Mouse (Mus musculus) CH12.LX (cell line): ENCODE measurements around the gene Dkk3. TPM values are rescaled to one million over a fixed set of nuclear protein-coding genes. Genes with fewer than 3 reads are reported as not detected.

ENCODE experiments used
- DNase-seq: peaks from one replicate; pipeline ENCODE4 v3.0.0-alpha.2; 2013; ENCODE audit errors: extremely low read depth
- H3K27ac ChIP-seq: 2 replicates; pipeline ENCODE4 v1.5.1; 2012; ENCODE audit warnings: low read depth, mild to moderate bottlenecking, control low read depth, moderate library complexity; ENCODE audit not compliant: insufficient read depth
- H3K27me3 ChIP-seq: replicated peaks from 2 replicates; pipeline ENCODE3; 2012; ENCODE audit warnings: inconsistent platforms
- H3K36me3 ChIP-seq, 2 experiments: replicated peaks in 1 of 2; 2 replicates each; pipeline versions ENCODE3 to v1.6.1; 2012; ENCODE audit warnings: inconsistent platforms in 1 of 2, low read length in 1 of 2, mild to moderate bottlenecking in 1 of 2, mixed read lengths in 1 of 2, moderate library complexity in 1 of 2; ENCODE audit not compliant: control insufficient read depth in 1 of 2, insufficient read depth in 1 of 2
- H3K4me1 ChIP-seq, 2 experiments: 2 replicates each; pipeline ENCODE4 v1.6.1; 2012; ENCODE audit warnings: inconsistent platforms in 1 of 2, moderate library complexity in 1 of 2; ENCODE audit not compliant: insufficient read depth in 2 of 2, control insufficient read depth in 1 of 2
- H3K4me2 ChIP-seq: 2 replicates; pipeline ENCODE4 v1.6.1; 2012; ENCODE audit warnings: low read depth, mild to moderate bottlenecking, control low read depth; ENCODE audit not compliant: poor library complexity, insufficient read depth, severe bottlenecking
- H3K4me3 ChIP-seq, 3 experiments: fragments of 150-350 bp in 1 of 3; sonication (generic) in 1 of 3; replicated peaks in 1 of 3; 2 replicates each; pipeline versions ENCODE3 to v1.5.1; 2011 to 2012; ENCODE audit warnings: low read depth in 2 of 3, low read length in 2 of 3, mild to moderate bottlenecking in 2 of 3, moderate library complexity in 2 of 3, control low read depth in 1 of 3, improper control_type of control experiment in 1 of 3, inconsistent platforms in 1 of 3, mixed read lengths in 1 of 3; ENCODE audit not compliant: poor library complexity in 1 of 3
- H3K79me2 ChIP-seq: replicated peaks from 2 replicates; pipeline ENCODE4 v1.6.1; 2012; ENCODE audit warnings: mild to moderate bottlenecking, moderate library complexity; ENCODE audit not compliant: control insufficient read depth, poor library complexity, insufficient read depth, severe bottlenecking; ENCODE audit errors: extremely low read depth
- H3K9ac ChIP-seq: 2 replicates; pipeline ENCODE4 v1.6.1; 2012; ENCODE audit warnings: low read depth, mild to moderate bottlenecking, control low read depth, moderate library complexity; ENCODE audit not compliant: insufficient read depth
- H3K9me3 ChIP-seq: replicated peaks from 2 replicates; pipeline ENCODE3; 2012; ENCODE audit warnings: low read length, inconsistent platforms, mixed read lengths
- CHD2 ChIP-seq: IDR thresholded peaks from 2 replicates; pipeline ENCODE4 v1.6.1; 2011; ENCODE audit warnings: low read length, improper control_type of control experiment
- CTCF ChIP-seq, 2 experiments: IDR thresholded peaks in 1 of 2; conservative IDR thresholded peaks in 1 of 2; 2 replicates each; pipeline ENCODE4 v1.5.1; 2011 to 2012; ENCODE audit warnings: low read depth in 2 of 2, low read length in 2 of 2, improper control_type of control experiment in 1 of 2, inconsistent platforms in 1 of 2, mild to moderate bottlenecking in 1 of 2, moderate library complexity in 1 of 2
- ELF1 ChIP-seq: IDR thresholded peaks from 2 replicates; pipeline ENCODE4 v1.6.1; 2014; ENCODE audit warnings: low read depth, mild to moderate bottlenecking, inconsistent platforms, low read length, improper control_type of control experiment
- EP300 ChIP-seq: IDR thresholded peaks from 2 replicates; pipeline ENCODE4 v1.6.1; 2011; ENCODE audit warnings: low read length, improper control_type of control experiment
- HCFC1 ChIP-seq: IDR thresholded peaks from 2 replicates; pipeline ENCODE4 v1.6.1; 2012; ENCODE audit warnings: low read depth, mild to moderate bottlenecking, inconsistent platforms, low read length, improper control_type of control experiment
- JUND ChIP-seq: conservative IDR thresholded peaks from 2 replicates; pipeline ENCODE4 v1.6.1; 2011; ENCODE audit warnings: low read depth, low read length, improper control_type of control experiment
- MAX ChIP-seq: IDR thresholded peaks from 2 replicates; pipeline ENCODE4 v1.6.1; 2011; ENCODE audit warnings: low read length, improper control_type of control experiment
- MYC ChIP-seq: IDR thresholded peaks from 2 replicates; pipeline ENCODE4 v1.6.1; 2011; ENCODE audit warnings: low read depth, mild to moderate bottlenecking, improper control_type of control experiment, low read length
- NELFE ChIP-seq: IDR thresholded peaks from 2 replicates; pipeline ENCODE4 v1.6.1; 2011; ENCODE audit warnings: low read depth, low read length, improper control_type of control experiment
- NRF1 ChIP-seq: IDR thresholded peaks from 2 replicates; pipeline ENCODE4 v1.6.1; 2014; ENCODE audit warnings: low read depth, mild to moderate bottlenecking, inconsistent platforms, low read length, improper control_type of control experiment, moderate library complexity
- PAX5 ChIP-seq: IDR thresholded peaks from 2 replicates; pipeline ENCODE4 v1.6.1; 2012; ENCODE audit warnings: low read length, inconsistent platforms, mixed read lengths
- POLR2AphosphoS2 ChIP-seq: IDR thresholded peaks from 2 replicates; pipeline ENCODE4 v1.6.1; 2011; ENCODE audit warnings: low read depth, low read length, improper control_type of control experiment
- RAD21 ChIP-seq: IDR thresholded peaks from 2 replicates; pipeline ENCODE4 v1.6.1; 2011; ENCODE audit warnings: low read depth, mild to moderate bottlenecking, low read length, improper control_type of control experiment, moderate library complexity
- RCOR1 ChIP-seq: conservative IDR thresholded peaks from 2 replicates; pipeline ENCODE4 v1.6.1; 2012; ENCODE audit warnings: low read depth, mild to moderate bottlenecking, inconsistent platforms, low read length, improper control_type of control experiment
- SMC3 ChIP-seq: IDR thresholded peaks from 2 replicates; pipeline ENCODE4 v1.6.1; 2011; ENCODE audit warnings: low read depth, low read length, improper control_type of control experiment
- USF1 ChIP-seq: IDR thresholded peaks from 2 replicates; pipeline ENCODE4 v1.6.1; 2014; ENCODE audit warnings: low read depth, mild to moderate bottlenecking, inconsistent platforms, low read length, improper control_type of control experiment
- USF2 ChIP-seq: conservative IDR thresholded peaks from 2 replicates; pipeline ENCODE4 v1.6.1; 2011; ENCODE audit warnings: low read depth, low read length, improper control_type of control experiment
- ZMIZ1 ChIP-seq: IDR thresholded peaks from 2 replicates; pipeline ENCODE4 v1.6.1; 2012; ENCODE audit warnings: low read depth, mild to moderate bottlenecking, inconsistent platforms, low read length, improper control_type of control experiment
- ZNF384 ChIP-seq: IDR thresholded peaks from 2 replicates; pipeline ENCODE4 v1.6.1; 2012; ENCODE audit warnings: low read depth, low read length, improper control_type of control experiment, inconsistent platforms
- dilution Hi-C: fragments of 300-500 bp; cut with MboI; formaldehyde crosslinking; loops from 2 replicates; pipeline ENCODE4 v1.14.3; 2020; ENCODE audit warnings: low sequenced_read_pairs; ENCODE audit not compliant: extremely low pct_unique_long_range_greater_than_20kb, extremely low pct_ligation_motif_present
- in situ Hi-C: fragments of 300-500 bp; cut with MboI; formaldehyde crosslinking; loops from 3 replicates; pipeline ENCODE4 v1.14.3; 2019; ENCODE audit warnings: low sequenced_read_pairs, low pct_ligation_motif_present, low pct_unique_long_range_greater_than_20kb, mixed read lengths
- polyA plus RNA-seq: library from polyadenylated mRNA; unstranded; fragments of >175 nt; gene quantifications from 2 replicates; pipeline ENCODE4 v1.2.1, GENCODE M21; 2012; ENCODE audit warnings: low read depth; ENCODE audit not compliant: insufficient read length
- total RNA-seq, 2 experiments: library from RNA; depleted of rRNA; stranded (reverse); fragments of 300-350 nt in 1 of 2; fragments of >200 nt in 1 of 2; gene quantifications; 2 replicates each; pipeline ENCODE4 v1.2.3; 2012 to 2014

The Dkk3 gene
- total and polyA plus RNA-seq, 3 experiments: 0.38 to 0.55 (median 0.54) TPM

- Histone ChIP-seq H3K9ac (no peak overlapping the region), H3K36me3 (no peaks in the 10 kb centered on the region), H3K79me2 (no peaks in the 10 kb centered on the region), H3K4me3 (no peak overlapping the region)
- no peak for DNase-seq
- TF ChIP-seq USF2 (no peak), CHD2 (no peak), POLR2AphosphoS2 (no peak), EP300 (no peak), JUND (no peak), HCFC1 (no peak), ZNF384 (no peak), MAX (no peak), RAD21 (no peak), NRF1 (no peak)
- TF ChIP-seq, all 38 proteins: peak for 0
- Histone ChIP-seq H3K4me2 (no peak overlapping the region), H3K4me1 (peaks cover 0 to 19% of the 10 kb centered on the region in 2 experiments; a peak in 2 of 4 replicates), H3K27ac (no peak overlapping the region), H3K9me3 (no peaks in the 10 kb centered on the region), H3K27me3 (no peaks in the 10 kb centered on the region)
- in situ Hi-C loops (loop anchor here (5.0 kb wide), 1 partner anchor 72 kb away; no protein-coding TSS in a partner anchor), dilution Hi-C loops (no loop called here)
Observed at GRCm38 (mm10) chr7:112164430-112164829, 5.6 kb upstream of the Dkk3 start.

- no peaks in the 10 kb centered on the region for H3K9me3 ChIP-seq
- no peak overlapping the region for H3K4me2 ChIP-seq
- no peaks in the 10 kb centered on the region for H3K79me2 ChIP-seq
- no peak overlapping the region for H3K4me3 ChIP-seq
- H3K4me1 ChIP-seq: peaks cover 8 to 37% of the 10 kb centered on the region in 2 experiments
- H3K9ac ChIP-seq: no peak overlapping the region
- in situ Hi-C loops (loop anchor here (5.0 kb wide), 1 partner anchor 68 kb away; no protein-coding TSS in a partner anchor), dilution Hi-C loops (no loop called here)
- H3K27ac ChIP-seq: no peak overlapping the region
- H3K27me3 ChIP-seq: no peaks in the 10 kb centered on the region
- TF ChIP-seq USF1: no peak
- peak in 1 of 2 experiments; percentile 31; a peak in 1 of 4 replicates for TF ChIP-seq CTCF (conservative IDR thresholded peaks at IDR 0.05 in 1 of 2, IDR thresholded peaks at IDR 0.05 in 1 of 2; ENCODE audit: low read depth in 2 of 2, low read length in 2 of 2)
- no peaks in the 10 kb centered on the region for H3K36me3 ChIP-seq
- no peak for DNase-seq
Observed at GRCm38 (mm10) chr7:112159835-112160234, 978 bp upstream of the Dkk3 start.

GRCm38 (mm10) chr7:112158316-112158741, 528 bp downstream of the Dkk3 start:
- no peaks in the 10 kb centered on the region for H3K36me3 ChIP-seq
- in situ Hi-C loops: no loop called here
- DNase-seq: no peak
- TF ChIP-seq RAD21 (no peak), ELF1 (no peak), RCOR1 (no peak), CHD2 (no peak), USF1 (no peak), ZNF384 (no peak), MYC (no peak), SMC3 (no peak), NRF1 (no peak), ZMIZ1 (no peak), NELFE (no peak), PAX5 (no peak)
- dilution Hi-C loops: no loop called here
- H3K27me3 ChIP-seq: peaks cover 3% of the 10 kb centered on the region
- no peak overlapping the region for H3K27ac ChIP-seq
- H3K9ac ChIP-seq: no peak overlapping the region
- no peaks in the 10 kb centered on the region for H3K79me2 ChIP-seq
- H3K4me3 ChIP-seq: peak overlapping the region in 2 of 3 experiments; percentile 34 to 46
- H3K4me2 ChIP-seq: peak overlapping the region; percentile 78
- H3K9me3 ChIP-seq: no peaks in the 10 kb centered on the region
- H3K4me1 ChIP-seq: peaks cover 8 to 37% of the 10 kb centered on the region in 2 experiments
